Mouse (Mus musculus) layer of hippocampus, postnatal 10 days (tissue): ENCODE measurements around the gene Gm20894. TPM values are rescaled to one million over a fixed set of nuclear protein-coding genes. Genes with fewer than 3 reads are reported as not detected.
"Not testable (repeated sequence)": the region's sequence is repeated elsewhere in the genome, so short reads cannot be mapped to it uniquely, and the experiment has no call there.

Experiments used
- DNase-seq, 2 experiments: peaks; one replicate each; pipeline ENCODE4 v3.0.0; 2021; ENCODE audit warnings: low spot score in 2 of 2
- long read RNA-seq: library from polyadenylated mRNA; stranded (forward); transcript quantifications from one replicate; pipeline ENCODE4 v2.0.0, GENCODE M21; 2023
- total RNA-seq, 2 experiments: library from RNA; stranded (reverse); gene quantifications; 2 replicates each; pipeline ENCODE4 v1.2.3; 2021

Gm20894 gene
- total RNA-seq = not detected
- long read RNA-seq = 0 reads

GRCm38 (mm10) chrY:28271412-28271811, at the start of gene Gm20894:
Gene Gm20894, minus strand, starts transcription at chrY:28271512.
- not testable (repeated sequence) for DNase-seq
